Comparison of ENCODE assay signal across 13 mouse cellular contexts in the genomic region with DNA sequence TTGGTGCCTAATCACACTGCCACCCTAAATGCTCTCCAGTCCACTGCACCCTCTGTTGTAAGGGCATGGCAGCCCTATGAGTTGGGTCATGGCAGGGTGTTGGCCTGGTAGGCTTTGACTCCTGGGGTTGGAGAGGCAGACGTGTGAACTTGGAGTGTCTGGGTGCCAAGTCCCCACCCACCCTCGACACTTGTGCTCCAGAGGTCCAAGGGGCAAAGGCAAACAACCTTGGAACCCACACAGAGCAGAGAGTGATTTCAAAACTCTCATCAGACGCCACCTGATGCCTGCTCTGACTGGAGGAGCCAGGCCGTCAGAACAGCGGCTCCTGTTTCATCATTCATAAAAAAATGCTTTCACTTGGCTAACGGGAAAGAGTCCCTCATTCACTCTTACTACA.
DNase-seq lines count a peak whose midpoint lies in the region; TF ChIP-seq lines count a peak whose summit lies in the region.
"Had no signal": no experiment of that assay in that cellular context is flagged by ENCODE, and none has a peak within 500 bp of the region (broad histone marks: within the 10 kb centered on the region; RNA-seq: fewer than 3 reads in every experiment).

No protein-coding gene starts in this region.

- no peak for TF ChIP-seq CTCF in left cerebral cortex, adult 2 months (IDR thresholded peaks at IDR 0.05)

- no peak overlapping the region for H3K4me3 ChIP-seq in left cerebral cortex, adult 2 months
- H3K4me3 ChIP-seq: limb, embryonic 10.5 days; liver, embryonic 15.5 days had no signal

- intact Hi-C loops in left cerebral cortex, adult 2 months (cut with DNase I), result no loop called here

- peak overlapping the region; percentile 29 for H3K27ac ChIP-seq in left cerebral cortex, adult 2 months
- H3K27ac ChIP-seq: limb, embryonic 10.5 days; liver, embryonic 15.5 days had no signal

- no peak for DNase-seq in left cerebral cortex, adult 2 months (ENCODE audit: extremely low spot score in 1 of 2, low spot score in 2 of 2)
- no peak for DNase-seq in left cerebral cortex, adult 18-20 months (ENCODE audit: low spot score in 2 of 2)
- peak; percentile 2 for DNase-seq in adipocyte (ENCODE audit: low spot score)
- DNase-seq in adrenal gland, postnatal 14 days, result peak; percentile 54
- DNase-seq in kidney, postnatal 10 days, result peak; percentile 27
- DNase-seq in cerebellum, adult 11 months, result no peak
- DNase-seq in layer of hippocampus, adult 8-10 months (ENCODE audit: low spot score in 2 of 2), result no peak
- DNase-seq: heart, adult 18-20 months; heart, postnatal 4 days; right cerebral cortex, postnatal 4 days; thymus, postnatal 25 days had no signal

Comparison
In these comparisons a context has a peak if more than half of its experiments do, and no peak if none do; other contexts are left out.
1. DNase-seq: peak in adipocyte (single experiment), adrenal gland, postnatal 14 days (single experiment) and kidney, postnatal 10 days (single experiment); none in left cerebral cortex, adult 2 months (0 of 2), left cerebral cortex, adult 18-20 months (0 of 2), cerebellum, adult 11 months (single experiment) and layer of hippocampus, adult 8-10 months (0 of 2).